Mouse (Mus musculus) MEL (cell line): Measurements from ENCODE around the gene Ccdc3. TPM values are rescaled to one million over a fixed set of nuclear protein-coding genes. Genes with fewer than 3 reads are reported as not detected.
A peak's percentile ranks its signal among the peaks of the same experiment; 100 is the strongest.

Source experiments
- DNase-seq: peaks from one replicate; pipeline ENCODE4 v3.0.0; 2011; ENCODE audit warnings: low read depth, low spot score
- H3K27ac ChIP-seq: 2 replicates; pipeline ENCODE4 v1.5.1; 2012; ENCODE audit warnings: low read depth, mild to moderate bottlenecking, control low read depth, low read length, moderate library complexity; ENCODE audit not compliant: control insufficient read depth
- H3K27me3 ChIP-seq, 2 experiments: fragments of 150-350 bp in 1 of 2; sonication (generic) in 1 of 2; 2 replicates each; pipeline ENCODE4 v1.6.1; 2012; ENCODE audit warnings: low read length in 2 of 2, mild to moderate bottlenecking in 2 of 2, improper control_type of control experiment in 1 of 2, moderate library complexity in 1 of 2; ENCODE audit not compliant: insufficient read depth in 2 of 2, control insufficient read depth in 1 of 2
- H3K36me3 ChIP-seq, 2 experiments: 2 replicates each; pipeline ENCODE4 v1.6.1; 2012 to 2014; ENCODE audit warnings: low read length in 2 of 2, improper control_type of control experiment in 1 of 2, inconsistent platforms in 1 of 2, mild to moderate bottlenecking in 1 of 2; ENCODE audit not compliant: insufficient read depth in 2 of 2, control insufficient read depth in 1 of 2
- H3K4me1 ChIP-seq, 2 experiments: fragments of 150-350 bp in 1 of 2; sonication (generic) in 1 of 2; 2 replicates each; pipeline ENCODE4 v1.6.1; 2012; ENCODE audit warnings: low read length in 2 of 2, improper control_type of control experiment in 1 of 2, mild to moderate bottlenecking in 1 of 2; ENCODE audit not compliant: insufficient read depth in 2 of 2, control insufficient read depth in 1 of 2
- H3K4me3 ChIP-seq, 2 experiments: fragments of 150-350 bp in 1 of 2; sonication (generic) in 1 of 2; 2 replicates each; pipeline ENCODE4 v1.5.1; 2012; ENCODE audit warnings: low read depth in 2 of 2, low read length in 2 of 2, mild to moderate bottlenecking in 2 of 2, moderate library complexity in 2 of 2, control low read depth in 1 of 2, improper control_type of control experiment in 1 of 2; ENCODE audit not compliant: control insufficient read depth in 1 of 2, insufficient read depth in 1 of 2
- H3K79me2 ChIP-seq: 2 replicates; pipeline ENCODE4 v1.6.1; 2012; ENCODE audit warnings: mild to moderate bottlenecking, low read length, moderate library complexity; ENCODE audit not compliant: control insufficient read depth, poor library complexity, insufficient read depth
- H3K9ac ChIP-seq: 2 replicates; pipeline ENCODE4 v1.6.1; 2012; ENCODE audit warnings: low read depth, mild to moderate bottlenecking, control low read depth, low read length, moderate library complexity; ENCODE audit not compliant: control insufficient read depth, poor library complexity, severe bottlenecking
- H3K9me3 ChIP-seq: fragments of 150-350 bp; sonication (generic); replicated peaks from 2 replicates; pipeline ENCODE4 v1.6.1; 2012; ENCODE audit warnings: mild to moderate bottlenecking, low read length, improper control_type of control experiment, moderate library complexity; ENCODE audit not compliant: insufficient read depth
- BHLHE40 ChIP-seq: IDR thresholded peaks from 2 replicates; pipeline ENCODE4 v1.6.1; 2012; ENCODE audit warnings: low read depth, mild to moderate bottlenecking, inconsistent platforms, low read length, improper control_type of control experiment, borderline replicate concordance
- CTCF ChIP-seq, 3 experiments: IDR thresholded peaks in 2 of 3; conservative IDR thresholded peaks in 1 of 3; 2 replicates each; pipeline ENCODE4 v1.5.1; 2011 to 2012; ENCODE audit warnings: low read length in 3 of 3, low read depth in 2 of 3, mild to moderate bottlenecking in 2 of 3, improper control_type of control experiment in 1 of 3, inconsistent platforms in 1 of 3, mixed read lengths in 1 of 3, moderate library complexity in 1 of 3; ENCODE audit not compliant: control insufficient read depth in 1 of 3, insufficient read depth in 1 of 3, poor library complexity in 1 of 3, severe bottlenecking in 1 of 3
- ETS1 ChIP-seq: IDR thresholded peaks from 2 replicates; pipeline ENCODE4 v1.6.1; 2012; ENCODE audit warnings: low read depth, mild to moderate bottlenecking, inconsistent platforms, low read length, improper control_type of control experiment, moderate library complexity
- HCFC1 ChIP-seq: IDR thresholded peaks from 2 replicates; pipeline ENCODE4 v1.6.1; 2012; ENCODE audit warnings: low read depth, mild to moderate bottlenecking, inconsistent platforms, low read length, improper control_type of control experiment, moderate library complexity
- KAT2A ChIP-seq: conservative IDR thresholded peaks from 2 replicates; pipeline ENCODE4 v1.6.1; 2012; ENCODE audit warnings: low read depth, low read length, improper control_type of control experiment, inconsistent platforms
- MAFK ChIP-seq: IDR thresholded peaks from 2 replicates; pipeline ENCODE4 v1.6.1; 2011; ENCODE audit warnings: low read depth, mild to moderate bottlenecking, low read length, improper control_type of control experiment, borderline replicate concordance
- MAX ChIP-seq: IDR thresholded peaks from 2 replicates; pipeline ENCODE4 v1.6.1; 2011; ENCODE audit warnings: low read length, improper control_type of control experiment
- MXI1 ChIP-seq: IDR thresholded peaks from 2 replicates; pipeline ENCODE4 v1.6.1; 2011; ENCODE audit warnings: mild to moderate bottlenecking, low read depth, low read length, improper control_type of control experiment
- MYB ChIP-seq: IDR thresholded peaks from 2 replicates; pipeline ENCODE4 v1.6.1; 2011; ENCODE audit warnings: mild to moderate bottlenecking, low read depth, low read length, improper control_type of control experiment
- MYC ChIP-seq: IDR thresholded peaks from 2 replicates; pipeline ENCODE4 v1.6.1; 2011; ENCODE audit warnings: low read depth, mild to moderate bottlenecking, low read length, improper control_type of control experiment, moderate library complexity
- NELFE ChIP-seq: IDR thresholded peaks from 2 replicates; pipeline ENCODE4 v1.6.1; 2011; ENCODE audit warnings: low read depth, low read length, improper control_type of control experiment
- NRF1 ChIP-seq: IDR thresholded peaks from 2 replicates; pipeline ENCODE4 v1.6.1; 2014; ENCODE audit warnings: low read depth, mild to moderate bottlenecking, inconsistent platforms, low read length, improper control_type of control experiment, moderate library complexity; ENCODE audit not compliant: poor library complexity, insufficient read depth, severe bottlenecking
- RAD21 ChIP-seq: IDR thresholded peaks from 2 replicates; pipeline ENCODE4 v1.6.1; 2011; ENCODE audit warnings: mild to moderate bottlenecking, low read depth, low read length, improper control_type of control experiment
- RCOR1 ChIP-seq: IDR thresholded peaks from 2 replicates; pipeline ENCODE4 v1.6.1; 2012; ENCODE audit warnings: low read depth, mild to moderate bottlenecking, inconsistent platforms, low read length, improper control_type of control experiment
- SIN3A ChIP-seq: IDR thresholded peaks from 2 replicates; pipeline ENCODE4 v1.6.1; 2012; ENCODE audit warnings: low read length, improper control_type of control experiment, inconsistent platforms
- SMC3 ChIP-seq: IDR thresholded peaks from 2 replicates; pipeline ENCODE4 v1.6.1; 2011; ENCODE audit warnings: low read depth, low read length, improper control_type of control experiment
- TAL1 ChIP-seq: IDR thresholded peaks from 2 replicates; pipeline ENCODE4 v1.6.1; 2012; ENCODE audit warnings: mild to moderate bottlenecking, inconsistent platforms, low read length, moderate library complexity, mixed read lengths
- TBP ChIP-seq: IDR thresholded peaks from 2 replicates; pipeline ENCODE4 v1.8.0; 2011; ENCODE audit warnings: low read depth, low read length, improper control_type of control experiment
- TCF12 ChIP-seq: IDR thresholded peaks from 2 replicates; pipeline ENCODE4 v1.6.1; 2014; ENCODE audit warnings: low read depth, mild to moderate bottlenecking, inconsistent platforms, low read length, improper control_type of control experiment, moderate library complexity
- USF1 ChIP-seq: IDR thresholded peaks from 2 replicates; pipeline ENCODE4 v1.6.1; 2014; ENCODE audit warnings: low read depth, mild to moderate bottlenecking, inconsistent platforms, low read length, improper control_type of control experiment, moderate library complexity
- USF2 ChIP-seq, 2 experiments: IDR thresholded peaks; 2 replicates each; pipeline ENCODE4 v1.6.1; 2011 to 2012; ENCODE audit warnings: improper control_type of control experiment in 2 of 2, low read length in 2 of 2, borderline replicate concordance in 1 of 2, inconsistent platforms in 1 of 2, low read depth in 1 of 2, mild to moderate bottlenecking in 1 of 2; ENCODE audit not compliant: insufficient read depth in 1 of 2
- ZNF384 ChIP-seq: IDR thresholded peaks from 2 replicates; pipeline ENCODE4 v1.6.1; 2012; ENCODE audit warnings: low read depth, mild to moderate bottlenecking, inconsistent platforms, low read length, improper control_type of control experiment
- polyA plus RNA-seq, 2 experiments: library from polyadenylated mRNA; stranded (reverse) in 1 of 2; unstranded in 1 of 2; fragments of >175 nt in 1 of 2; fragments of >200 nt in 1 of 2; gene quantifications; 2 replicates each; pipeline versions ENCODE4 v1.2.1 to v1.2.4; 2012; ENCODE audit warnings: low replicate concordance in 2 of 2, low read depth in 1 of 2; ENCODE audit not compliant: insufficient read length in 2 of 2, insufficient read depth in 1 of 2, missing spikeins in 1 of 2
- total RNA-seq: library from RNA; depleted of rRNA; stranded (reverse); fragments of 300-350 nt; gene quantifications from 2 replicates; pipeline ENCODE4 v1.2.3, GENCODE M21; 2012

Ccdc3 gene
- total and polyA plus RNA-seq, 3 experiments: not detected

DNA sequence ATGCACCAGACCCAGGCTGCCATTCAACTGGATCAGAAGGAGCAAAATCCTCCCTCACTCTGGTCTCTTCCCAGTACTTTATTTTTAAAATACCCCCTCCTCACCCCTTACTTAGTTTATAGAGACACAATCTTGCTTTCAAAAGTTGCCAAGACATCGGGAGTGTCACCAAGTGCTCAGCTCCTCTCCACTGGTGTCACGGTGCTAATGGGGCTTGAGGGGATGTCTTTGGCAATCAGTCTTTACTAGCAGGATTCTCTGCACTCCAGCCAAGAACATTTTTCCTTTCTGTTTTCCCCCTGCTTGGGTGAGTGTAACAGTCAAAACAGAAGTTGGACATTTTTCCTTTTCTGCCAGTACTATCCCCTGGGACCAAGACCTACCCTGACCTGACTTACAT is 10.3 kb downstream of the Ccdc3 start:
- TF ChIP-seq MAFK: no peak
- no peak for TF ChIP-seq HCFC1
- no peak for TF ChIP-seq USF1
- no peak for TF ChIP-seq USF2 (IDR thresholded peaks at IDR 0.05; ENCODE audit: borderline replicate concordance in 1 of 2, insufficient read depth in 1 of 2, low read depth in 1 of 2, low read length in 2 of 2)
- no peak for TF ChIP-seq MYC
- TF ChIP-seq SIN3A: no peak
- no peak for TF ChIP-seq BHLHE40
- TF ChIP-seq RCOR1: no peak
- no peak for TF ChIP-seq RAD21
- TF ChIP-seq KAT2A: no peak
- TF ChIP-seq MAX: no peak
- no peak for TF ChIP-seq MXI1
- TF ChIP-seq NRF1: no peak
- no peak for TF ChIP-seq NELFE
- no peak for TF ChIP-seq TAL1
- no peak for TF ChIP-seq ETS1
- DNase-seq: no peak
- Histone ChIP-seq H3K4me1 (no peaks in the 10 kb centered on the region), H3K9me3 (no peaks in the 10 kb centered on the region), H3K9ac (no peak overlapping the region), H3K36me3 (no peaks in the 10 kb centered on the region), H3K27me3 (peaks cover 0 to 3% of the 10 kb centered on the region in 2 experiments; a peak in 1 of 4 replicates), H3K27ac (no peak overlapping the region), H3K4me3 (no peak overlapping the region), H3K79me2 (no peaks in the 10 kb centered on the region)

DNA sequence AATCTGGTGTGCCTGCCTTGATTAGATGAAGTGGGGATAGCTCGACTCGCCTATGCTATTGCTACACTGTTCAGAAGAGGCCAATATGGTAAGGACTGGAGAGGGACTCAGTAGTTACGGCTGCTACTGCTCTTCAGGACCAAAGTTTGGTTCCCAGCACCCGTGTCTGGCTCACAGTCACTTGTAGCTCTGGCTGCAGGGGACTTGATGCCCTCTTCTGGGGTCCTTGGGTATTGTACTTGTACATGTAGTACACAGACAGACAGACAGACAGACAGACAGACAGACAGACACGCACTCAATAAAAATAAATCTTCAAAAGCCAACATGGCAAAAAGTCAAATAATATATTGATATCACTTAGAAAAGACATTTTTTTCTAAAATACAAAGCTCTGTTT is 17.1 kb downstream of the Ccdc3 start:
- DNase-seq: peak; percentile 18
- H3K9ac ChIP-seq: no peak overlapping the region
- no peak overlapping the region for H3K4me3 ChIP-seq
- no peak for TF ChIP-seq SIN3A
- TF ChIP-seq ZNF384: no peak
- no peak for TF ChIP-seq TCF12
- TF ChIP-seq MYB: no peak
- peak in 1 of 3 experiments; percentile 17; a peak in 1 of 6 replicates for TF ChIP-seq CTCF (IDR thresholded peaks at IDR 0.05 in 2 of 3, conservative IDR thresholded peaks at IDR 0.05 in 1 of 3; ENCODE audit: control insufficient read depth in 1 of 3, insufficient read depth in 1 of 3, low read depth in 2 of 3, low read length in 3 of 3, poor library complexity in 1 of 3, severe bottlenecking in 1 of 3)
- TF ChIP-seq TBP: no peak
- peak; percentile 37 for TF ChIP-seq SMC3
- no peak for TF ChIP-seq HCFC1
- H3K9me3 ChIP-seq: no peaks in the 10 kb centered on the region
- no peak overlapping the region for H3K27ac ChIP-seq
- no peaks in the 10 kb centered on the region for H3K79me2 ChIP-seq
- no peaks in the 10 kb centered on the region for H3K4me1 ChIP-seq
- peaks cover 0 to 3% of the 10 kb centered on the region in 2 experiments; a peak in 3 of 4 replicates for H3K27me3 ChIP-seq
- no peaks in the 10 kb centered on the region for H3K36me3 ChIP-seq
